Mouse (Mus musculus) cerebellum, adult 9-11 months (tissue): ENCODE data around the gene Atp5b.

Experiments
- DNase-seq: peaks from one replicate; pipeline ENCODE4 v3.0.0; 2022

Gene Atp5b

DNA sequence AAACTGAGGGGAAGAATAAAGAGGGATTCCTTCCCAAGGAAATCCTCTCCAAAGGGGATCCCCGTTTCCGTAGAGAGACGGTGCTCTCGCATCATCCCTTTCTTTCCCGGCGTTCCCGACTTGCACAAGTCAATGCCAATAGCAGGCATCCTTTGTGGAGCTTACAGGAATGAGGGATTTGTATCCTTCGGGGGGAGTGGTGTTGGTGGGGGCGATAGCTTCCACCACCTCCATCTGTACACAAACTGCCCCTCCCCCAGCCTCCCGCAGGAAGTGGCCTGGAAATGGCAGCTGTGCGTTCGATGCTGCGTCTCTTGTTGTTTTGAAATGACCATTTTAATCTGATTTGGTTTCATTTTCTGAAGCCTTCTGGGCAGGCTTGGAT is 14.5 kb downstream of the Atp5b start:
- DNase-seq: peak; percentile 73

DNA sequence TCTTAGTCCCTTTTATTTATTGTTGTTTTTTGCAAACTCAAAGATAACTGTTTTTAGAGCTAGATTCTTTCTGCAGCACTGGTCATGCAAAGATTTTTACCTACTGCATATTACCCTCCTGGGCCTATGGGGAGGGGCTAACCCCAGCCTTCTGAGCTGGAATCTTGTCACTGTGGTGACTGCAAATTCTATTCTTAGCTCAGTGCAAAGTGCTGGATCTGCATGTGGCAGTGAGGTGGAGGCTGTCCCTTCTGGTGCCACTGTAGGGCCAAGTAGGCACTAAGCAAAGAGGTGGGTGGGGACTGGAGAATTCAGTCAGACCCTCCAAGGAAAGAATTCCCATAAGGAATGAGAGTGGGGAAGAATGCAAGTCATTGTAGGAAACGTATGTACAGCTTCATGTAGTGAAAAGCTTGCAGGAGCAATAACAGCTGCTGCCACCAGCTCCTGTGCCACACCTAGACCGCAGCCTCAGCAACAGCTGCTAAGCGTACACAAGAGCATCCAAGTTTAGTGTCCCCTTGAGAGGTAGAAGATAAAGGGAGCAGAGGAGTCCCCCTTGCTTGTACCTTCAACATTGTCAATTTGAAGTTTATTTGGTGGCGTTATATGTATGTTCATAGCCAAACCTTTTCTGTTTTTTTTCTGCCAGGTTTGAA is 27.2 kb downstream of the Atp5b start:
- DNase-seq: no peak

DNA sequence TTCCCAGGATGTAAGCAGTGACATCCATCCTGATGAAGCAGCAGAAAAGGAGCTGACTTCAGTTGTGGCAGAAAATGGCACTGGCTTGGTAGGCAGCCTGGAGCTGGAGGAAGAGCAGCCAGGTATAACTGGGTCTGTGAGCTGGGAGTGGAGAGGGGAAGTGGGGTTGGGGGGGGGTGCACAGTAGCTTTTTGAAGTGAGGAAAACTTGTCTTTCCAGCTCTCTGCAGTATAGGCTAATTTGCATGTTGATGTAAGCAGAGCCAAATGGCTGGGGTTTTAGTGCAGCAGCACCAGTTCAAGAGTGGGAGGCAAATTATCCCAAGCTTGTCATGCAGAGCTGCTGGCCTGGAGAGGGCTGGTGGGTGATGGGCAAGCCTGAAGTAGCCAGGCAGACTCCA is 28.2 kb downstream of the Atp5b start:
- no peak for DNase-seq

DNA sequence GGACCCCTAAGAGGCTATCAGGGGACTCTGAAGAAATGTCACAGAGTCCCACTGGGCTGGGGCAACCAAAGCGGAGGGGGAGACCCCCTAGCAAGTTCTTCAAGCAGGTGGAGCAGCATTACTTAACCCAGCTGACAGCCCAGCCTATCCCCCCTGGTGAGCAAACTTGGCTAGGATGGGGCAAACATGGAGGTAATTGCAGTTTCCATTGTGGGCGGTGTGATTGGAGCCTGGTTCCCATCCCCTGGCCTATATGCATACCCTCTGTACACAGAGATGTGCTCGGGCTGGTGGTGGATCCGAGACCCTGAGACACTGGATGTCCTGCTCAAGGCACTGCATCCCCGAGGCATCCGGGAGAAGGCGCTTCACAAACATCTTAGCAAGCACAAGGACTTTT is 40.8 kb downstream of the Atp5b start:
- DNase-seq: no peak

DNA sequence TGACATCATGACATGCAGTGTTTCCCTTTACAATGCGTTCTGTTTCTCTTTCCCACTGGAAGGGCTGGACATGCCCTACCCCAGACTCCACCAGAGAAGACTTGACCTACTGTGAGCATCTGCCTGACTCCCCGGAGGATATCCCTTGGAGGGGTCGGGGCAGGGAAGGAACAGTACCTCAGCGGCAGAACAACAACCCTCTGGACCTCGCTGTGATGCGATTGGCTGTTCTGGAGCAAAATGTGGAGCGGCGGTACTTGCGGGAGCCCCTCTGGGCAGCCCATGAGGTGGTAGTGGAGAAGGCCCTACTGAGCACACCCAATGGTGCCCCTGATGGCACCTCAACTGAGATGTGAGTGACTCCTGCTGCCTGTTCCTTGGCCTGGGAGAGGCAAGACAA is 41.8 kb downstream of the Atp5b start:
- no peak for DNase-seq

DNA sequence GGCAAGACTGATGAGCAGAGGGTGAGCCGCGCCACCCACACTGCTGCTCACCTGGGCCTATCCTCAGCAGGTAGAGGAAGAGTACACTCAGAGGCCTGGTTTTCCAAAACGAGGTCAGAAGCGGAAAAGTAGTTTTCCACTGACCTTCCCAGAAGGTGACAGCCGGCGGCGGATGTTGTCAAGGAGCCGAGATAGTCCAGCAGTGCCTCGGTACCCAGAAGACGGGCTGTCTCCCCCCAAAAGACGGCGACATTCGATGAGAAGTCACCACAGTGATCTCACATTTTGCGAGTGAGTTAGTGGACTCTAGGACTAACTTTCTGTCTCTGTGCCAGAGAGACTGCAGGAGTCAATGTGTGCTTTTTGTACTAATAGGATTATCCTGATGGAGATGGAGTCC is 42.9 kb downstream of the Atp5b start:
- DNase-seq: no peak

DNA sequence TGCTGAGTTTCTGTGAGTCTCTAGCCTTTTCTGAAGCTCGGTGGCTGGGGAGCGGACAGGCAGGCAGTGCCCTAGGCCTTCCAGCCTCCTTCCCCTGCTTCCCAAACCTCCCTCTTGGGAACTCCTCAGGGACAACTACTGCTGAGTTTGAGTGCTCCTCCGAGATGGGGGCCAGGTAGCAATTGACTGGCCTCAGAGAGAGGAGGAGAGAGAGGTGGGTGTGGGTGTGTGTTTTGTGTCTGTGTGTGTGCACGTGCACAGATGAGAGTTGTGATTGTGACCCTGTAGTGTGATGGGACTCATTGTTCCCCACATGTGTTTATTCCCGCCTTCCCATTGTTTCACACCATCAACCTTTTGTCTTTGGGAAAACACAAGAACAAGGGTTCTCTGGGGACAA is 44.4 kb downstream of the Atp5b start:
- no peak for DNase-seq

DNA sequence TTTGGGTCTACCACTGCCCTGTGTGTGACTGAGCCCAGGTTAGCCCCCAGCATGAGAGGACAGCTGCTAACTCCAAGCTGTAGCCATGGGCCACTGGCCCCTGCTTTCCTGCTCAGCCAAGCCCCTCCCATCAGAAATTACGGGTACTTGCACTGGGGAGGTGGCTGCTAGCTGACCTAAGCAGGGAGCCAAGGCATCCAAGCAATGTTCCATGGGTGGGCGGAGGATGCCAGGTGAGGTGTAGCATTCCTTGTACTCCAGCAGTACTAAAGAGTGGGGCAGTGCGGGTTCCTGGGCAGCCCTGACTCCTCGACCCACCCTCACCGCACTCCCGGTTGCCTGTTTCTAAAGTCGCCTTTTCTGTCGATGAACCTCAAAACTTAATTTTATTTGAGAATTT is 45.1 kb downstream of the Atp5b start:
- no peak for DNase-seq

DNA sequence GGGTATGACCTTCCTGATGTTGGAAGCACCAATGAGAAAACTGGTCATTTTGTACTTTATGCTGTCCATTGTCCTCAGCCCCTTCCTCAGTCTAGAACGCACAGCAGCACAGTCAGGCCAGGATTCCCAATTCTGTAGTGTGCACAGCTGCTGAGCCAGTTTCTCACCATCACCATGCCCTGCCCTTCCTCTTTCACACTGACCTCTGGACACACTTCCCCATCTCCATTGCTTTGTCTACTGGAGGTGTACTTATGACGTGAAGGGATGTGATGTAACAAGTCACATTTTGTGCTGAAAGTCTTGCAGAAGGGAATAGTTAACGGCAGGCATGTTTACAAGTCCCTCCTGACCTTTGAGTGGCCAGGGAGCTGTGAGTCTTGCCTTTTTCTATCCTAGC is 48.2 kb downstream of the Atp5b start:
- DNase-seq: no peak

DNA sequence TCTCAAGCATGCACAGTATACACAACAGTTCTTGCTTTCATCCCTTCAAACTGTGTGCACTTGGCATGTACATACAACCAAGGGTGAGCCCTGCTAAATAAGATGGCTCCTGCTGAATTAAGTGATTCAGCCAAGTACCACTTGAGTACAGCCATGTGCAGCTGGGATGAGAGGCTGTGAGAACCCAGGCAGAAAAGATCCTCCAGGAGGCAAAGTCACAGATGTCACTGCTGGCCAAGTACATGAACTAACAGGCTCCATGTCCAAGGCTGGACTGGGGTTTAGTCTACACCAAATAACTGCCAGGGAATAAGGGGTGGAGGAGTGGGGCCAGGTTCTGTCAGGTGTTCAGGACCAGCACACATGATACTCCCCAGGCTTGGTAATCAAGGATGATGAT is 48.7 kb downstream of the Atp5b start:
- no peak for DNase-seq

DNA sequence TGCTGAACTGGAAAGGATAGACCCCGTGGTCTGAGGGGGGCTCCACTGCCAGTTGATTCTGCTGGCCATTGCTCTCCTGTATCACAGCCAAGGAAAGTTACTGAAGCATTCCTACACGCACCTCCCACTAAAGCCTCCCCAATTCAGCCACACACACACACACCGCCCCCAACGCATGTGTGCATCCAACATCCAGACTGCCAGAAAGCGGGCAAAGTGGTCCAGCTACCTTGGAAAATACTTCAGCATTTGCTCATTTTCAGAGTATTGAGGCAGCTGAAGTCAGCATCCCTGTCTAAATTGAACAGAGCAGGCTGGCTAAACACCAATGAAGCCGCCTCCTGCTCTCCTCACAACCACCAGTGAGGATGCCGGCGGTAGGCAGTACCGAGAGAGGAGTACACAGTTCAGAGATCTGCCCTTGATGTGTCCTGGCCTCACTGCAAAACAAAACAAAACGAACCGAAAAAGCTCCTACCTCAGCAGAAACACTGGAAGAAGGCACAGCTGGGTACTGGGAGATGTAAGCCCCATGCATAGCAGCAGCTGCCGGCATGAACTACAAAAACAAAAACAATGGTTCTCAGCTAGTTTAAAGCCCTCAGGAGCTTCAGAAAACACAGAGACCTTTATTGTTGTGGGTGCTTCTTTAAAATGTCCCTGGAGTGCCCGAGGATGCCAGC is 50.7 kb downstream of the Atp5b start:
- DNase-seq: no peak

DNA sequence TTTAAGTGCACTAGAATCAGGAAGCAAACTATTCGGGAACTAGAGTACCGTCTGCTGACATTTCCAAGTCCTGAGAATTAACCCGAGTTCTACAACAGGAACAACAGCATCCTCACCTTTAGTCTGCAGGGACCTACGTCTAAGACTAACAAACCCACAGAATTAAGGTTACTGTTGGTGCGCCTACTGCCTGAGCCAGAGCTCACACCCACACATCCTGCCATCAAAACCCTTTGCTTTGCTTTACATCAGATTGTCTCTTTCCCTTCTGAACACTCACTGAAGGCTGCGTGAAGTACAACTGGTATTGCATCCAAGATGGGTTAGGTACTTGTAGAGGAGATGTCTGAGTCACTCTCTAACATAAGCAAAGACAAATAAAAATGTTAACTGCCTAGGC is 52.3 kb downstream of the Atp5b start:
- no peak for DNase-seq
